Mouse (Mus musculus) cerebellum, postnatal 25 days (tissue): ENCODE measurements at regions not wholly inside any gene's neighbourhood (a gene's known extent, or its start where the extent isn't known, plus 50 kb on each side); places are given as distances from the start of the nearest gene placed in this dataset.

Experiments
- DNase-seq, 2 experiments: peaks; one replicate each; pipeline ENCODE4 v3.0.0; 2021; ENCODE audit warnings: mixed read lengths in 2 of 2

GRCm38 (mm10) chr15:56420681-56421080 lies 1056.7 kb downstream of the Slc22a22 start:
- no peak for DNase-seq

DNA sequence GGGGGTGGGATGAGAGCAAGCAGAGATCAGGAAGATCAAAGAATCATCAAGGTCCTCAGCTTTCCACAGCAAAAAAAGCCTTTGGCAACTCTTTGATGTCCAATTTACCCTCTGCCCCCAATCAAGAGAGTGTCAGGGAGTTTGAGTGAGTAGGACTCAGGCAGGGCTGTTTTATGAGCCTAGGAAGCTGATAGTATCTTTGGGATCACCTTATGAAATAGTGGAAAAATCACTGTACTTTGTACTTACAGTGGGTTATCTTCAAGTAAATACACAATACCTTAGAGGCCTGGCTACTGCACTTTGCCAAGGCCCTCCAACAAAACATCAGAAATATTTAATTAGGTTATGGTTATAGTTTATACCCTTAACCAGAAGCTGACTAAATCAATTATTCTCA lies 1085.4 kb downstream of the Slc22a22 start:
- DNase-seq, result no peak

GRCm38 (mm10) chr15:56378511-56378910 lies 1098.9 kb downstream of the Slc22a22 start:
- DNase-seq, result no peak

GRCm38 (mm10) chr15:56350903-56351302 lies 1126.5 kb downstream of the Slc22a22 start:
- no peak for DNase-seq

GRCm38 (mm10) chr15:56346111-56346510 lies 1131.3 kb downstream of the Slc22a22 start:
- no peak for DNase-seq

DNA sequence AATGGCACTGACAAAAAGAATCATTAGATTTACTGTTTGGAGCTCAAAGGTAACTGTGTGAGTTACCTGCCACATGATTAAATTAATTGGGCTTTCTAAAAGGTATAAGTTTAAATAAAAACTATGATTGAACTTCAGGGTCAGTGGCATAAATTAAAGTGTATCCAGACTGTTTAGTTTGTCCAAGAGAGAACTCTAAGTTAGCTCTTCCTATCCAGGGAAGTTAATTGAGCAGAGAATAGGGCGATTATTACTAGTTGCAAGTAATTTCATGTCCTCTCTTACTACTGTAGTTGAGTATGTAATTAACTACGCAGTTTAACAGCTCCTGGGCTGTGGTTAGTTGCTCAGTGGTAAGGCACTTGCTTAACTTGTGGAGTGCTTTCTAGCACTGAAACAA lies 1132.5 kb downstream of the Slc22a22 start:
- DNase-seq, result no peak

DNA sequence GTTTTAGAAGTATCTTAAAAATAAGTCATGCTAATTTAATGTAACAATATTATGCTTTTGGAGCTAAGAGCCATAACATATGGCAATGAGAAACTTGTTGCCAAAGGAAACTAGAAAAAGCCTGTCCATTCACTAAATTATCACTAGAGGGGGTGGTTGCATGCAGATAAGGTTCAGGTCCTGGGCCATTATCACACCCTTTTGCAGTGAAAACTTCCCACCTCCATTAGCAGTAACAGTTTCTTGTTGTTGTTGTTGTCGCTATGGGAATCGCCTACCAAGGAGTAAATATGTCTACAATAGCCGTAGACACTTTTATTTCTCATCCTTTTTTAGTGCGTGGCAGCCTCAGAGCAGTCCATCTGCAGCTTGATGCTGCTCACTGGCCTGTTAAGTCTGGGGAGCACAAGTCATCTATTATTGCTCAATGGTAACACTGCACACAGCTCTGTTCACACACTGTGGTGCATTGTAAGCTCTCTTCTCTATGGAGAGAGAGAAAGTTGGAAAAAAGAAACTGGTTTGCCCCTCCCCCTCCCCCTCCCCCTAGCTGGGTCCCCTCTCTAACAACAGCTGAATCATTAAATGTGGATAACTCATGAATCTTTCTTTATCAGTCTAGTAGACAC lies 1133.0 kb downstream of the Slc22a22 start:
- DNase-seq, result no peak

- no peak for DNase-seq
Measured at GRCm38 (mm10) chr15:56337879-56338278, 1139.5 kb downstream of the Slc22a22 start.

DNA sequence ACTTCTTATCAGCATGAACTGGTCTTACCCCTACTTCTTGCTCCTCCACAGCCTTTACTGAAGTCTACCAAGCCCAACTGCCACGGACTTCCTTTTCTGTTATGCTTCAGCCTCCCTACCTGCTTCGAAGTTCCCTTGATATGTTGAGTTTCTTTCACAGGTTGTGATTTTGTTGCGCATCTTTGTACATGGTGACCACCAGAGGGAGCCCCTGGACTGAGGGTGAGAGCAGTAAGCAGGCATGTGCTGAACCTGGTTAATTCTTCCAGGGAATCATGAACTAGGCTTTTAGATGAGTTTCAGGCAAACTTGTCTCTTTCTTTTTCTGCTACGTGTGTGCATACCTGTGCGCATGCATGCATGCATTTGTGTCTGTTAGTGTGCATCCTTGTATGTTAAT lies 1141.0 kb downstream of the Slc22a22 start:
- DNase-seq, result peak; percentile 48 to 79

- no peak for DNase-seq
Measured at GRCm38 (mm10) chr15:56335011-56335410, 1142.4 kb downstream of the Slc22a22 start.

GRCm38 (mm10) chr15:56320501-56320900 lies 1156.9 kb downstream of the Slc22a22 start:
- no peak for DNase-seq

DNA sequence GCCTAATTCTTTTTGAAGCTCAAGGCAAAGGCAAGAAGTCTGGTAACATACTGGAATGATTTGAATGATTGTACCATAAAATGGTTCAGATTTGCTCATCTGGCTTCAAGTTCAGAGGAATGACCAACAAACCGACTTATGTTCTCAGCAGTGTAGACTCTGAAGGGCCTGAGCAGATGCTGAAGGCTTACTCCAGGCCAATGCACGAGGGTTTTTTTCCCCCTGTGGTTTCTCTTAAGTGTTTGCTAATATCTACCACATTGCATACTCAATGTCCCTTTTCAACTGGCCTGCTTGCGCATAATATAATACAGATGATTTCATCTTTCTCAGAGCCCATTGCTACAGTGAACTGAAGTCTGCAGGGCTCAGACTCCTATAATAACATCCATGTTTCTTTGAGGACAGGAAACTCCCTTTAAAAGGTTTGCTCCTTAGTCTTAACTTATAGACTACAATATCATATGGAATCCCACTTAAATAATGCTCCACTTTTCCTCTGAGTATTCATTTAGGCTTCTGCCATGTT lies 1182.5 kb downstream of the Slc22a22 start:
- no peak for DNase-seq

DNA sequence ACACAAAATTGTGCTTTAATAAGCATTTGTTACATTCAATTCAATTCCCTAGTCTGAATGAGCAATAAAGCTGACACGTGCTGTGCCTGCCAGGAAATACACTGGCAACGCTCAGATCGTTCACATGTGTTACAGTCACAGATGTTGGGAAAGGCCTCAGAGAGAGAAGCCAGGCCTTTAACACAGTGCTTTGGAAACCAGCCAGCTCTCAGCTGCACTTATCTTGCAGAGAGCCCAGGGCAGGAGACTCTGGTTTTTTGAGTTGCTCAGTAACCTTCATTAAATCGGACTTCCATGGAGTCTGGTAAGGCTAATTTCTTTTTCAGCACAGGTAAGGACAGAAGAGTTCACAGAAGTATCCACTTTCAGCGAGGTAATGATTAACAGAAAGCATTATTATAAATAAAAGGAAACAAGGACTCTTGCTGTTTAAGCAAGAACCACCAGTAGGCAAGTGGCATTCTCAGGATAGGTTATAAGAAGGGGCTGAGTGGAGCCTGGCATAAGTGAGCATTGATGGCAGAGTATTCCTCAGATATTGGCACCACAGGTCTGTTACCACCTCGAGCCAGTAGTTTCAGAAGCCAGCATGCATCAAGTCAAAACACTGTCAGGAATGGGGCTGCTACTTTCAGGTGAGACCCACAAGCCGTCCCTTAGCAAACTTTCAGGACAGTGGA lies 1198.7 kb downstream of the Slc22a22 start:
- DNase-seq, result peak in 1 of 2 experiments; percentile 23

DNA sequence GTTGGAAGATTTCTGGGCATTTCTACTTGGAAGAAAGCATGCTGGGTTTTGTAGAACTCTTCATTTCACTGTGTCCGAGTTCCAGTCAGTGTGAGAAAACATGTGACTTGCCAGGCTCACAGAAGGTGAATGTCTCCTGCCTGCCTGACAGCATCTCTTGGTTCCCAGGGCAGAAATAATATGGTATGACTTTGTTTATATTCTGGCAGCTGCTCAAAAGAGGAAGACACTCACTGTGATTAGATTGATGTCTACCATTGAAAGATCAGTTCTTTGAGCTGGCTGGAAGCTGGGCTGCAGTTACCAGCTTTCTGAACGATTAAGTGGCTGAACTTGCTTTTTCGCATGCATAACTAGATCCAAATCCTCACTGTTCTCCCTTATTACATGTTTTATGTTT lies 1199.4 kb downstream of the Slc22a22 start:
- DNase-seq, result no peak

GRCm38 (mm10) chr15:56248731-56249130 lies 1228.7 kb downstream of the Slc22a22 start:
- no peak for DNase-seq

- no peak for DNase-seq
Measured at GRCm38 (mm10) chr15:56244004-56244735, 1233.3 kb downstream of the Slc22a22 start.

- no peak for DNase-seq
Measured at GRCm38 (mm10) chr15:56202552-56202951, 1274.9 kb downstream of the Slc22a22 start.

GRCm38 (mm10) chr15:56199336-56199735 lies 1278.1 kb downstream of the Slc22a22 start:
- DNase-seq, result no peak

- no peak for DNase-seq
Measured at GRCm38 (mm10) chr15:56197425-56198201, 1279.8 kb downstream of the Slc22a22 start.

DNA sequence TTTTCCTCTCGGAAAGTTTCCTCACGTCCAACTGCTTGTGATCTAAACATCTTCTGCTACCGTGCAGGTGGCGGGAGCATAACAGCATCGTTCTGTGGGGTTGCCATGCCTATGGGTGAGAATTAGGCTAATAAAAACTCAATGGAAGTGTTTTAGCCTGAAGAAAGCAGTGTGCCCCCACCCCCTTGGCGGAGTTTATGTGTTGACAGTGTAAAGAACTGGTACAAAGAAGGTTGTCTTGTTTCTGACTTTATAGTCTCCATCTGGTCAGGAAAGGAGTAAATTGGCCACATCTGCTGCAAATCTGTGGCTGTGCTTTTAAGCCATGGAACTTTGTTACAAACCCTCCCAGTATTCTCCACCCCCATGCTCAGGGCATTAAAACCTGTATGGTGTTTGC lies 1311.2 kb downstream of the Slc22a22 start:
- no peak for DNase-seq

- no peak for DNase-seq
Measured at GRCm38 (mm10) chr15:56158726-56159125, 1318.7 kb downstream of the Slc22a22 start.

DNA sequence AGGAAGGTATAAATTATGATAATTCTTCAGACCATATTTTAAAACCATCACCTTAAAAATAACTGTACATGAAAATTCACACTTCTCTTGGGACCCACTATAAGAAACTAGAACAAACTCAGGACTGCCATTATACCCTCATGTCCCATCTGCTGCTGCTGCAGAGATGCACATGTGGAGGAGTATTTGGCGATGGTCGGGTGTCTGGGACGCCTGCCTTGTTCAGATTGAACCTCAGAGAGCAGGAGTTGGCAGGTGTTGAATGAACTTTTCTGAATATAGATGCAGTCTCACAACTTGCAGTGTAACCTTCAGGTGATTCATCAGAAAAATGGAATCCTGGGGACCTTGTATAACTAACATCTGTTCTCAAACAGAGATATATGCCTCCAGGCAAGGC lies 1338.0 kb downstream of the Slc22a22 start:
- DNase-seq, result no peak

DNA sequence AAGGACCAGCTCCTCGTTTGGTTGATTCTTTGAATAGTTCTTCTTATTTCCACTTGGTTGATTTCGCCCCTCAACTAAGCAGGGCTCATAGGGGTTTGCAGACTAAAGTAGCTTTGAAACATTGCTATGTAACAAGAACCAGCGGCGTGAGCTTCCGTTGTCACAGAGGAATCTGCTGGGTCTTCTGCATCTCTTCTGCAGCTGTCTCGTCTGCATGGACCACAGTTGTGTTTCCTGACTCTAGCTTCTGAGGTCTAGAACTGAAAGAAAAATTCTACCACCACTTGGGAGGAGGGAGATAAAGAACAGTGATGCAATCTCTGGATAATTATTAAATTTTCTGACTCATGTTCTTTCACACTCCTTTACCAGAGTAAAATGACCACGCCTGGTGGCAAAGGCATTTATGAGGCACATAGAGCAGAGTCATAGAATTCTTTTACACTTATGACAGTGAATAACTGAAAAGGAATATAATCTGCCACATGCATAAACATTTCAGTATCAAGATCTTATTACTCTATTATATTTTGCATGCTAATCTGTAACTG lies 1340.9 kb downstream of the Slc22a22 start:
- no peak for DNase-seq
